Mouse (Mus musculus) CD8-positive naive resting alpha-beta T cell, adult 2 months (primary cell): Measurements from ENCODE around the gene Gm11938.
"Not testable (repeated sequence)": the region's sequence is repeated elsewhere in the genome, so short reads cannot be mapped to it uniquely, and the experiment has no call there.

Experiments
- DNase-seq, 2 experiments: peaks; one replicate each; pipeline ENCODE4 v3.0.0; 2022; ENCODE audit warnings: low read depth in 2 of 2, low spot score in 2 of 2

The Gm11938 gene

DNA sequence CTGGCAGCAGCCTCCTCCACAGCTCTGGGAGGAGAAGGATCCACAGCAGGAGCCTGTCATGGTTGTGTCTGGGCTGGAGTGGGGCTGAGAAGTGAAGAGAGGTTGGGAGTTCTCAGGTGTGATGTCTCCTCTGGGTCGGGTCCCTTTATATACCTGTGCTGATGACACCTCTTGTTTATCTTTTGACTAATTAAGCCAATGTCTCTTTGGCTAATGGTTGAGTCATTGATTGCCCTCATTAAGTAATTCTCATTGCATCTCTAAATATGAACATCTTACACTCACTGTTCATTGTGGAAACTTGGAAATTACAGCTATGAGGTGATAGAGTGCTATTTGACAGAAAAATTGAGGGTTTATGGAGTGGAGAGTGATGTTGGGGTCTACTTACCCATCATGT, at the start of gene Gm11938:
Gene Gm11938, minus strand, starts transcription at position 101 of the 400 bp plus-strand sequence.
- not testable (repeated sequence) for DNase-seq

DNA sequence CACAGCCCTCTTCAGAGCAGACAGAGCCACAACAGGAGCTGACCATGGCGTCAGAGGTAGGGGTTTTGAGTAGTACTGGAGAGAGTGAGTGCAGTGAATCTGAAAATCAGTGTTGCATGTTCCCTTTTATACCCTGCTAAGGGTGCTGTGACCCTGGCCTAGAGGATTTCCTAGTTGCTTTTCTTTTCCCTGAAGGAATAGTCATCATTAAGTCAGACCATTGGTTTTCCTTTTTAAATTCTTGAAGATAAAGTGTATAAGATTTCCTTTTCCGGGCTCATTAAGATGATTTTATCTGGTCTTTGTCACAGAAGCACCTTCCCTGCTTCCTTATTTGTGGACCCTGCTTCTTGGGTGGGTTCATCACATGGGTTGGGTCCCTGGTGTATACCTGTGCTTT, 47.0 kb upstream of the Gm11938 start, which contains the start of gene Gm11555:
Gene Gm11555, minus strand, starts transcription at position 101 of the 400 bp plus-strand sequence.
- no peak for DNase-seq

DNA sequence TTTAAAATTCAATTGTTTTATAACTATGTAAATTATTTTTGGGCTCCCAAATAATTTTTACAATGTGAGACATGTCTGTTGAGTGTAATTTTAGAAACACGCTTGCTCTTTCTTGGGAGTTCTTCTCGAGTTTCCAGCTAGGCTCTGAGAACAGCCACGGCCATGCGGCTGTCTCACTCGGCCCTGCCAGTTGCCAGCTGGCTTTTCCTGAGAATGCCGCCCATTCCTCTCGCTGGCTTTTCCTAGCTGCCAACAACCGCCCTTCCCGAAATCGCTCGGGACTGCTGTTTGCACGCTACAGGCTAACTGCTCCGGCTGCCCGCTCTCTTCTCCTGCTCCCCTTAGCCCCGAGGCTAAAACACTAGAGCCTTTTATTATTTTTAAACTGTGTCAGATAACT, 43.3 kb upstream of the Gm11938 start:
- no peak for DNase-seq

DNA sequence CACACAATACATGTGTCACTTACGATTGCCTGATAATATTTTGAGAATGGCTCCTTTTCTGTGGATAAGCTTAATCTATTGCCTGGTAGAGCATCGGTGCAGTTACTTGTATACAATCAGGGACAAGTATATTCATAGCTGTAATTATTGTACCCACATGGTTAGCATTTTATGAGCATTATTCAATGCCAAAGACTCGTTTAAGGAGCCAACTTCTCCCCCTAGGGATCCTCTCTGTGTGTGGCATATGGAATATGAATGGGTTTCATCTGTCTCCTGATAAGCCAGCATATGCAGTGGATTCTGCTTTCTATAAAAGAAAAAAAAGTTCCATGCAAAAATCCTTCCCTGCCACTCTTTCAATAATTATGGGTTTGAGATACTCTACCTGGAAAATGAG, 41.2 kb upstream of the Gm11938 start:
- DNase-seq = no peak

DNA sequence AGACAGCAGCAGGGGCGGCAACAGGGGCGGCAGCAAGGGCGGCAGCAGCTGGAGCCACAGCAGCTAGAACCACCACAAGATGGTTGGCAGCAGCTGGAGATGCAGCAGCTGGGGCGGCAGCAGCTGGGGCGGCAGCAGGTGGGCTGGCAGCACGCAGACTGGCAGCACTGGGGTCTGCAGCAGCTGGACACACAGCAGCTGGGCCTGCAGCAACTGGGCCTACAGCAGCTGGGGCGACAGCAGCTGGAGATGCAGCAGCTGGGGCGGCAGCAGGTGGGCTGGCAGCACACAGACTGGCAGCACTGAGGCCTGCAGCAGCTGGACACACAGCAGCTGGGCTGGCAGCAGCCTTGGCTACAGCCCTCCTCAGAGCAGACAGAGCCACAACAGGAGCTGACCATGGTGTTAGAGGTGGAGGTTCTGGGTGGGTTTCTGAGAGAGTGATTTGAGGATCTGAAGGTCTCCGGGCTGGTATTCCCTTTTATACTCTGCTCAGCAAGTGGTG, 40.6 kb upstream of the Gm11938 start, which contains the start of gene Krtap4-7:
Gene Krtap4-7, minus strand, starts transcription at position 455 of the 505 bp plus-strand sequence.
- DNase-seq = not testable (repeated sequence)

DNA sequence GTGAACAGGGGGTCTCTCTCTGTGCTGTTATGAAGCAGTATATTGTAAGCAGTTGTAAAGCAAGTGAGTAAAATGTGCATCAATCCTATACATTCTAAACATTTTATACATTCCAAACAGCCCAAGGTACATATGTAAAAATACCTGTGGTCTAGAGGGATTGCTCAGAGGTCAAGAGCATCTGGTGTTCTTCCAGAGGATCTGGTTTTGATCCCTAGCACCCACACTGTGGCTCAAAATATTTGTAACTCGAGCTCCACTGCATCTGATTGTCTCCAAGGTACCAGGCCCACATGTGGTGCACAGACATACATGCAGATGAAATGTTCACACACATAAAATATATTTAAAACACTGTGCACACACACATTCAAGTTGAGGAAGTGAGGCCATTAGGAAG, 37.8 kb upstream of the Gm11938 start:
- no peak for DNase-seq

DNA sequence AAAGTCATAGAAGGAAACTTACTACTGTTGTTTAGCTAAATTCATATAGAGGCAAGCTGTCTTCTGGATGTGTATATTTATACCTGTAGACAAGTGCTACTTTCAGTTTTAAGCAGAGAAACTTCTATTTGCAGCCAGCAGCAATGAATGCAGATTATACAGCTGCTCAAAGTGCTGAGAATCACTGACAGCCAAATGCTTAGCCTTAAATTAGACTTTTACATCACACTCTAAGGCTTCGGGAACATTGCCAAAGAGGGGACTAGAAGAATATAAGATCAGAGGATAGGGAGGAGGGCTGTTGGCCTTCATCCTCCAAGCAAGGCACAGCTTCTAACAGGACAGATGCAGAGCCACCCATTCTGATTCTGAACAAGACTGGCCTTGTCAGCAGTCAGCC, 34.0 kb upstream of the Gm11938 start:
- DNase-seq = no peak

DNA sequence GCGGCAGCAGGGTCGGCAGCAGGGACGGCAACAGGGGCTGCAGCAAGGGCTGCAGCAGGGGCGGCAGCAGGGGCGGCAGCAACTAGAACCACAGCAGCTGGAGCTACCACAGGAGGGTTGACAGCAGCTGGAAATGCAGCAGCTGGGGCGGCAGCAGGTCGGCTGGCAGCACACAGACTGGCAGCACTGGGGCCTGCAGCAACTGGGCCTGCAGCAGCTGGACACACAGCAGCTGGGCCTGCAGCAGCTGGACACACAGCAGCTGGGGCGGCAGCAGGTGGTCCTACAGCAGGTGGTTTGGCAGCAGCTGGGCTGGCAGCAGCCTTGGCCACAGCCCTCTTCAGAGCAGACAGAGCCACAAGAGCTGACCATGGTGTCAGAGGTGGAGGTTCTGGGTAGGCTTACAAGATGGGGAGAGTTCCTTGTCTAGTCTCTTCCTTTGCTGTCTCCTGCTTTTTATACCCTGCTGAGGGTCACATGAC, 31.6 kb upstream of the Gm11938 start, which contains the start of gene Krtap4-2:
Gene Krtap4-2, minus strand, starts transcription at position 432 of the 482 bp plus-strand sequence.
- DNase-seq = no peak

DNA sequence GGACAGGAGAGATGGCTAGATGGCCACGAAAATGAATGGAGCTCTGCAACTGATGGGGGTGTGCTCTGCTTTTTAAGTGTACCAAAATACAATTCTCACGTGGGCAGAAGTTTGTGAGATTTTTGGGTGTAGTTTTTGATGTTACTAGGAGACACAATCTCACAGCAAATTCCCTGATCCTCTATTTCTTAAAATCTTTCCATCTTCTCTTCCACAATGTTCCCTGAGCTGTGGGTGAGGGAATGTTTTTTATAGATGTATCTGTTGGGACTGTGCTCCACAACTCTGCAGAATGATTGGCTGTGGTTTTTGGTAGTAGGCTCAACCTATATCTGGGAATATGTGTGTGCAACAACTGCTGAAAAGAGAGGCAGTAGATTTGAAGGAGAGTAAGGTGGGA, 30.2 kb upstream of the Gm11938 start:
- no peak for DNase-seq

DNA sequence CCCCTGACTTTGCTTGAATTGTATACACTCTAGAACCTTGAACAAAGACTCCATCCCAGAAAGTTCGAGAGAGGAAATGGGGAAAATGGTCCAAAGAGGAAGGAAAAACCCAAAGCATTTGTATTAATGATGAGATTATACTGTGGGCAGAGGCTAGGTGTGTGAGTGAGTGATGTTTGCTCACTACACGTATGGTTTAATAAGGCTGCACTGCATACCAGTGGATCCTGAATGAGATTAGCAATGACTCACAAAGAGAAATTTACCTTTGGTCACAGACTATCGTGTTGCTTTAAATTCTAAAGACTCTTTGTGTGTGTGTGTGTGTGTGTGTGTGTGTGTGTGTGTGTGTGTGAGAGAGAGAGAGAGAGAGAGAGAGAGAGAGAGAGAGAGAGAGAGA, 27.8 kb upstream of the Gm11938 start:
- no peak for DNase-seq

DNA sequence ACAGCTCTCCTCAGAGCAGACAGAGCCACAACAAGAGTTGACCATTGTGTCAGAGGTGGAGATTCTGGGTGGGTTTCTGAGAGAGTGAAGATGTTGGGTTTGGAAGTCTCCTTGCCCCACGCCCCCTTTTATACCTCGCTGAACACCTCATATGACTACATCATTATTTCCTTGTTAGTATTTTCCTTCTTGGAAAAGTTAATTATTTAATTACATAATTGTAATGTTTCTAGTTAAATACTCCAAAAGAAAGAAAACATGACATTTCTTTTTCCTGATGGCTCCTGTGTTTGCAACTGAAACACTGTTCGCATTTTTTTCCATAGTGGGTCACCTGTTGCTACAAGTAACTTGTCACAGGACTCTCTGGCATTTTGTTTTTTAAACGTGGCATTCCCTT, 25.0 kb upstream of the Gm11938 start, which contains the start of gene Krtap4-1:
Gene Krtap4-1, minus strand, starts transcription at position 101 of the 400 bp plus-strand sequence.
- no peak for DNase-seq

DNA sequence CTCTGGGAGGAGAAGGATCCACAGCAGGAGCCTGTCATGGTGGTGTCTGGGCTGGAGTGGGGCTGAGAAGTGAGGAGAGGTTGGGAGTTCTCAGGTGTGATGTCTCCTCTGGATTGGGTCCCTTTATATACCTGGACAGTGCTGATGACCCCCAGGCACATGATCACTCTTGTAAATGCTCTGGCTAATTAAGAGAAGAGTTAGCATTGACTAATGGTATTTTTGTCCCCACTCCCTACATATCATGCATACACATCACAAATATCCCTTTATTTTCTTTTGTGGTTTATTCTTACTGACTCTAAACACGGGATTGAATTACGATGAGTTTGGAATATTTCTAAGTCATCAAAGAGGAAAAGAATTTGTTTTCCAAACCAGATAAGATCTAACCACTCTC, 17.2 kb upstream of the Gm11938 start, which contains the start of gene Gm11562:
Gene Gm11562, minus strand, starts transcription at position 101 of the 400 bp plus-strand sequence.
- DNase-seq = no peak

DNA sequence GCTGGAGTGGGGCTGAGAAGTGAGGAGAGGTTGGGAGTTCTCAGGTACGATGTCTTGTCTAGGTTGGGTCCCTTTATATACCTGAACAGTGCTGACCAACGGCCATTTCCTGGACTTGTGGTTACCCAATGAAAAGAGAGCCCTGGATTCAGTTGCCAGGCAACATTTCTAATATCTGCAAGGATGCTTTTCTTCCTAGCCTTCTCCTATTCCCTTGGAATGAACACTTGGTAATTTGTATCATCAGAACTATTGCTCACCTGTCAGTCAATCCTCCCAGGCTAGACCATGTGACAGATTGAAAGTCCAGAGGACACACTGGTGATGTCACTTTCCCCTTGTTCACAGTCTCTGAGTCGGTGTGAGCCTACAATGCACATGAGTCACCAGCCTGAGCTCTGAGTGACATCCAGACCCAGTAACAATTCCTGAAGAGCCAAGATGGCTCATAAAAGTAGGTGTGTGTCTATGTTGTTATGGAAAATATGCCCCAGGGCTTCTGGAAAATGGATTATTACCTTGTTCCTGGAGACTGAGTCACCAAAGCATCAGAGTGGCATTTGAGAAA, 11.8 kb upstream of the Gm11938 start, which contains the start of gene Krtap2-4:
Gene Krtap2-4, minus strand, starts transcription at position 51 of the 568 bp plus-strand sequence.
- no peak for DNase-seq

DNA sequence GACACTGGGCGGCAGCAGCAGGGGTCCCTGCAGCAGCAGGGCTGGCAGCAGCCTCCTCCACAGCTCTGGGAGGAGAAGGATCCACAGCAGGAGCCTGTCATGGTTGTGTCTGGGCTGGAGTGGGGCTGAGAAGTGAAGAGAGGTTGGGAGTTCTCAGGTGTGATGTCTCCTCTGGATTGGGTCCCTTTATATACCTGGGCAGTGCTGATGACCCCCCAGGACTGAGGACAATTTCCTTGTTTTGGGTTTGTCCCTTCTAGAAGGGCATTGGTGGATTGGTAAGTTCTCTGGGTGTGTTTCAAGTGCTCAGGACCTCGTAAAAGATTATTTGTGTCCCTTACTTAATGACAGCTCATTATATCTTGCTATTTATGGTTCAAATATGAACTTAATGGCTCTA, 7.0 kb upstream of the Gm11938 start, which contains the start of gene Gm11937:
Gene Gm11937, minus strand, starts transcription at position 101 of the 400 bp plus-strand sequence.
- DNase-seq = not testable (repeated sequence)

DNA sequence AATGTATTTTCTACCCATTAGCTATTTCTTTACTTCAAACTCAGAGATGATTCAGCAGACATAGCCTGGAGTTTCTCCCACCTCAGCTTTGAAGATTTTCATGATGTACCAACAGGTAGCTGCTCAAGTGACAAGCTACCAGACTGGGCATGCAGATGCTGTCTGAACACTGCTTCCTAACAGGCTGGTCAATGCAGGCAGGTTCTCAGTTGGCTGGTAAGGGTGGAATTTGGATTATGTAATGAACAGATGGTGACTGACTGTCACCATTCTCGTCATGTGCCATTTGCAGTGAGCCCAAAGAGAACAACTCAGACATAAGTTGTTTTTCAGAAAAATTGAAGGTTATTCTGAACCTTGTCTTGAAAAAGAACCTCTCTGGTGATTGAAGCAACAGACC, 6.0 kb upstream of the Gm11938 start:
- DNase-seq = no peak

DNA sequence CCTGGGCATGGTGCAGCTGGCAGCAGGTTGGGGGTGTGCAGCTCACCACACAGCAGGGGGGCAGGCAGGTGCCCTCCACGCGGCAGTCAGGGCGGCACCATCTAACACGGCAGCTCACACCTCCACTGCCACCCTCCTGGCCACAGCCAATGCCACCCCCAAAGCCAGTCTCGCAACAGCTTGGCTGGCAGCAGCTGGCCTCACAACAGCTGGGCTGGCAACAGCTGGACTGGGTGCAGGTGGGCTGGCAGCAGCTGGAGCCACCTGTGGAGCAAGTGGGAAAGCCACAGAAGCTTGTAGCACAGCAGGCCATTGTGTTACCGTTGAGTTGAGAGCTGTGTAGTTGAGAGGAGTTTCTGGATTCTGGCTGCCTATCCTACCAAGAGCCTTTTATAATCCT, 5.4 kb downstream of the Gm11938 start, which contains the start of gene Krtap9-3:
Gene Krtap9-3, minus strand, starts transcription at position 364 of the 400 bp plus-strand sequence.
- DNase-seq = not testable (repeated sequence)

DNA sequence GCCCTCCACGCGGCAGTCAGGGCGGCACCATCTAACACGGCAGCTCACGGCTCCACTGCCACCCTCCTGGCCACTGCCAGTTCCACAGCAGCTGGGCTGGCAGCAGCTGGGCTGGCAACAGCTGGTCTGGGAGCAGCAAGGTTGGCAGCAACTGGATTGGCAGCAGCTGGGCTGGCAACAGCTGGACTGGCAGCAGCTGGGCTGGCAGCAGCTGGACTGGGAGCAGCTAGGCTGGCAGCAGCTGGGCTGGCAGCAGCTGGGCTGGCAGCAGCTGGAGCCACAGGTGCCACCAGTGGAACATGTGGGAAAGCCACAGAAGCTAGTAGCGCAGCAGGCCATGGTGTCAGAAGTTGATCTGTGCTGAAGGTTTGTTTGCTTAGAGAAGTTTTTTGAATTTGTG, 12.1 kb downstream of the Gm11938 start, which contains the start of gene Krtap1-3:
Gene Krtap1-3, minus strand, starts transcription at position 359 of the 400 bp plus-strand sequence.
- DNase-seq = no peak

DNA sequence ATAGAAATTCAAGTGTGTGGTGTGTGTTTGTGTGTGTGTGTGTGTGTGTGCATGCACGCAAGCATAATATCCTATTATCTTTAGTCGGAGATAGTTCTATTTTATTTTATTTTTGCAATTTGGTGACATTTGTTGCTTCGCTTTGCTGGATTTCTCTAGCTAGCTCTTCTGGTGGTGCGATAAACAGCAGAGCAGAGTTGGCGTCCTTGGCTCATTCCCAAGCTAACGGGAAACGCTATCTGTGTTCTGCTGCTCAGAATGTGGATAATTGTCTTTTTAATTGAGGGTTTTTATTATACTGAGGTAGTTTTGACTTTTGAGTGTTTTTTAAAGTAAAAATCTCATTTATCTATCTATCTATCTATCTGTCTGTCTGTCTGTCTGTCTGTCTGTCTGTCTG, 18.0 kb downstream of the Gm11938 start:
- DNase-seq = no peak

DNA sequence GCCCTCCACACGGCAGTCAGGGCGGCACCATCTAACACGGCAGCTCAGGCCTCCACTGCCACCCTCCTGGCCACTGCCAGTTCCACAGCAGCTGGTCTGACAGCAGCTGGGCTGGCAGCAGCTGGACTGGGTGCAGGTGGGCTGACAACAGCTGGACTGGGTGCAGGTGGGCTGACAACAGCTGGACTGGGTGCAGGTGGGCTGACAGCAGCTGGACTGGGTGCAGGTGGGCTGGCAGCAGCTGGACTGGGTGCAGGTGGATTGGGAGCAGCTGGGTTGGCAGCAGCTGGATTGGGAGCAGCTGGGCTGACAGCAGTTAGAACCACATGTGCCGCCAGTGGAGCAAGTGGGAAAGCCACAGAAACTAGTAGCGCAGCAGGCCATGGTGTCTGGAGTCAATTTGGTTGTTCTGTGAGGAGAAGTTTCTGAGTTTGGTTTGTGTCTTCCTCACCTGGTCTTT, 19.8 kb downstream of the Gm11938 start, which contains the start of gene Krtap1-4:
Gene Krtap1-4, minus strand, starts transcription at position 410 of the 460 bp plus-strand sequence.
- no peak for DNase-seq

DNA sequence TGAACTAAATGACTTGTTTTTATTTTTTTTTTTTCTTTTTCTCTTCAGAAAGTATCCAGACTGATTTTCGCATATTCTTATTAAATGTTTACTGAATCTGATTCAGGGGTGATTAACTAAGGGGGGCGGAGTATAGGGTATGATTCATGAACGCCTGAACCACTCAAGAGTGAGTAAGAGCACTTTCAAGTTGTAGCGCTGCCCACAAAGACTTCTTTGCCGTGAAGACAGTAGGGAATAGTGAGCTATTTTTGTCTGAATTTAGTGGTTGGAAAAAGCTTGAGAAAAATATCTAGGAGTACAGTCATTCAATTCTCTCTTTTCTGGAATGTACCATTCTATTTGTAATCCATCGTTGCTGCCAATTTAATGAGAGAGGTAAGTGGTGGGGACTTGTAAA, 21.5 kb downstream of the Gm11938 start:
- DNase-seq = no peak

DNA sequence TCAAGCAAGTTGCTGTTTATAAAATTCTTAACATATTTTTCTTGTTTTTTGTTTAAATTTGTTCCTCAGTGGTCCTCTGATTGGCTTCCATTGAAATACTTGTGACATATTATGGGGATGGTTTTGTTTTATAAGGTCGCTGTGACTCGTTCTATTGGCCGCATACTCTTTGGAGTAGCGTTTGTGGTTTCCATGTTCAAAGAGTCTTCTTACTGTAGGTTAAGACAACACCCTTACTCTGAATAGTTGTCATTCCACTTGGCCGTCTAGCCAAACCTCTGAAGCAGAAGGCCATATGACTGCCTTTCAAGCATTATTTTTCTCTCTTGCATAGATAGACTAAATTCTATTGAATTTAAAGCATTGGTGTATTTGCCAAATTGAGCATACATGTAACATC, 22.1 kb downstream of the Gm11938 start:
- no peak for DNase-seq

DNA sequence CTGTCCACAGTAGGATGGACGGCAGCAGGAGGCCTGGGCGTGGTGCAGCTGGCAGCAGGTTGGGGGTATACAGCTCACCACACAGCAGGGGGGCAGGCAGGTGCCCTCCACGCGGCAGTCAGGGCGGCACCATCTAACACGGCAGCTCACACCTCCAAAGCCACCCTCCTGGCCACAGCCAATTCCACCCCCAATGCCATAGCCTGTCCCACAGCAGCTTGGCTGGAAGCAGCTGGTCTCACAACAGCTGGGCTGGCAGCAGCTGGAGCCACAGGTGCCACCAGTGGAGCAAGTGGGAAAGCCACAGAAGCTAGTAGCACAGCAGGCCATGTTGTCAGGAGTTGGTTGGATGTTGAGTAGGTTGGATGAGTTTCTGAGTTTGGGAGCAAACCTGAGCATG, 22.5 kb downstream of the Gm11938 start, which contains the start of gene Krtap1-5:
Gene Krtap1-5, minus strand, starts transcription at position 381 of the 400 bp plus-strand sequence.
- no peak for DNase-seq
